22 mouse cellular contexts compared by ENCODE assay signal in the genomic region with DNA sequence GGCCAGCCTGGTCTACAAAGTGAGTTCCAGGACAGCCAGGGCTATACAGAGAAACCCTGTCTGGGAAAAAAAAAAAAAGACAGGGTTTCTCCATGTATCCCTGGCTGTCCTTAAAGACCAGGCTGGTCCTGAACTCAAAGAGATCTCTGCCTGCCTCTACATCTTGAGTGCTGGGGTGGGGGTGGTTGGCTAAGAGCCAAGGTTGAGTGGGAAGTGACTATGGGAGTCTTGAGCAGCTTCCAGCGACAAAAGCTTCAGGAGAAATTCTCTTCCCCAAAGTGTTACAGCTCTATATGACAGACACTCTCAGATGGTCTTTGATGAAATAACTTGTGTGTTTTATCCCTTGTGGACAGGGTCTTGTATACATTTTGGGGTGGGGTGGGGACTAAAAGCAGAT.
"Had no signal": no experiment of that assay in that cellular context is flagged by ENCODE, and none has a peak within 500 bp of the region (broad histone marks: within the 10 kb centered on the region; RNA-seq: fewer than 3 reads in every experiment).

No protein-coding gene starts in this region.

- DNase-seq: kidney, adult 18-20 months; kidney, postnatal 25 days; layer of hippocampus, adult 9-11 months; liver, postnatal 0 days; lung, embryonic 14.5 days; thymus, postnatal 25 days had no signal

- H3K27ac ChIP-seq: hindbrain, postnatal 0 days; kidney, postnatal 0 days; layer of hippocampus, adult 2 months; limb, embryonic 12.5 days; limb, embryonic 15.5 days; liver, embryonic 14.5 days; midbrain, embryonic 10.5 days; midbrain, embryonic 13.5 days; neural tube, embryonic 12.5 days; neural tube, embryonic 15.5 days; stomach, postnatal 0 days had no signal

- H3K4me3 ChIP-seq: layer of hippocampus, adult 2 months; limb, embryonic 12.5 days; limb, embryonic 15.5 days; megakaryocyte, embryonic 14.5 days; midbrain, embryonic 10.5 days; midbrain, embryonic 13.5 days; neural tube, embryonic 12.5 days; neural tube, embryonic 15.5 days had no signal

- ATAC-seq: hindbrain, postnatal 0 days; inflammation-experienced regulatory T-cells, adult 6 months; intestine, embryonic 16.5 days; liver, postnatal 0 days; lung, postnatal 0 days; midbrain, embryonic 13.5 days; midbrain, embryonic 16.5 days had no signal
